Mouse (Mus musculus) megakaryocyte progenitor cell, adult 5-6 weeks (primary cell): ENCODE measurements around the gene Fam107b. TPM values are rescaled to one million over a fixed set of nuclear protein-coding genes. Genes with fewer than 3 reads are reported as not detected.

Source experiments
- ATAC-seq: replicated peaks from 2 replicates; pipeline ENCODE4 v1.8.0; 2016; ENCODE audit warnings: mild to moderate bottlenecking, moderate TSS enrichment, inconsistent platforms; ENCODE audit not compliant: poor library complexity
- total RNA-seq, 2 experiments: library from RNA; stranded (forward) in 1 of 2; stranded (reverse) in 1 of 2; fragments of 157-497, 149-512 nt in 1 of 2; fragments of 200-1000 nt in 1 of 2; gene quantifications; 2 replicates each; pipeline versions ENCODE4 v1.2.3 to v1.2.4; 2015 to 2017

The Fam107b gene
- total RNA-seq (2015) (1,007 and 1,094 TPM in 2 replicates), total RNA-seq (2017) (622 and 1,143 TPM in 2 replicates)

- no peak for ATAC-seq
These were observed at the start of gene Fam107b for GRCm38 (mm10) chr2:3570186-3570585. Fam107b (plus strand) TSS chr2:3570488.

GRCm38 (mm10) chr2:3522558-3522957 lies 47.7 kb upstream of the Fam107b start:
- peak; percentile 66 for ATAC-seq

GRCm38 (mm10) chr2:3526288-3526687 lies 44.0 kb upstream of the Fam107b start:
- peak; percentile 58 for ATAC-seq

DNA sequence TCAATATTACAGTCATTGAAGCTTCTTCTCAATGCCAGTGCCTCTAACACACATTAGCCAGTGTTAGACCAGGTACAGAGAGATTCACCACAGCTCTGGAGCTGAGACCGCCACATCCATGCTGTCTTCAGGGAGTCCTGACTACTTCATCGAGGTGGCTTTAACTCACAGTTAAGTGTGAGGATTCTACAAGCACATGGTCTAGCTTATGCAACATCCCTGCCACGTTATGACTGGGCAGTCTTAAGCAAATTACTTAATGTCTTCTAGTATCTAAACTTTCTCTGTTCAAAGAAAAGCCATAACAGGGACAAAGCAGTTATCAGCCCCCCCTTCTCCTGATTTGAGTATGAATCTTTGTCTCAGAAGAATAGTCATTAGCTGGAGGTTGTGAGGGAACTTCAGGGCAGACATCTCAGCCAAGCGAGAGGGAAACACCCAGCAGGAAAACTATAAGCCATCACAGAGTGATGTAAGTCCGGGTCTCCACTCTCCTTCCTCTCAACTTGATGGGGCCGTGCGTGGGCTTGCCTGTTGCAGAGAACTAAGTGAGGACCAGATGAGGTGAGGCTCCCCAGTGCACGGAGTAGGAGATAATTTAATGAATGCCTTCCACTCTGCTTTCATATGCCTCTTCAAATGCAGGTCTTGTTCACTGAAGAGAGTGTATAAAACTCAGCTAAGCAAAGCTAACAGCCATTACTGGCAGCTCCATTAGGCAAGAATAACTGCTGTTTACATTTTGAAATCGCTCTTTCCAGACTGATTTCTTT lies 28.8 kb upstream of the Fam107b start:
- ATAC-seq, result peak; percentile 61

- peak; percentile 43 for ATAC-seq
These were observed 24.2 kb upstream of the Fam107b start for GRCm38 (mm10) chr2:3546055-3546454.

DNA sequence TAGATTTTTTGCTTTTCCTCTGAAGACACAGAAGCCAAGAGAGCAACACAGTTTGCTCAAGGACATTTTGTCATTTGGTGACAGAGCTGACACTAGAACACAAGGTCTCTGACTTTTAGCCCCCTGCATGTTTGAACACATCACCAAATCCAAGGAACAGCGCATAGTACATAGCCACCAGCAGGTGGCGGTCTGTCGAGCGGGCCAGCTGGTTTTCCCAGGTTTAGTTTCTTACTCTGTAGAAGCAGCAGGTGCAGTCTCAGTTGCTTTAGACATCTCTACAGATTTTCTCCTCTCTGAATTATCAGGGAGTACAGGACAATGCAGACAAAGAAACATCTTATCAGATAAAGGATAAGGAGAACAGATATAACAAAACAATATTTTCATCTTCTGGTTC lies 23.7 kb upstream of the Fam107b start:
- ATAC-seq, result peak; percentile 81

GRCm38 (mm10) chr2:3570606-3571005 lies 318 bp downstream of the Fam107b start:
- no peak for ATAC-seq

DNA sequence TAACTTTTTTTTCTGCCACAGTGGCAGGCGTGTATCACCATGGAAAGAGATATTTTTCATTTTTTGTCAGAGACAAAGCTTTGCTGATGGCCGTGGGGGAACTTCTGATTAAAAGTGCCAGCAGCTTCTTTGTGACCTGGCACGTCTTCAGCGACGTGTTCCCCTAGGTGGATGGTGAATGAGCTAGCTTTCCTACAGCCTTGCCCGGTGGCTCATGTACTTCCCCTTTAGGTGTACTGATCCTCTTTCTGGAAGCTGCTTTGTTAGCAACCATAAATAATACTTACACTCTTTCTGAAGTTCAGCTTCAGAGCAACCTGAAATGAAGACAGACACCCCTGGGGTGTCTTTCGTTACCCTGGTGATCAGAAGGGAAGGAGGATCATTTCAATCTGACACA lies 3.6 kb downstream of the Fam107b start:
- ATAC-seq, result peak; percentile 73

GRCm38 (mm10) chr2:3575140-3575539 lies 4.9 kb downstream of the Fam107b start:
- ATAC-seq, result no peak

DNA sequence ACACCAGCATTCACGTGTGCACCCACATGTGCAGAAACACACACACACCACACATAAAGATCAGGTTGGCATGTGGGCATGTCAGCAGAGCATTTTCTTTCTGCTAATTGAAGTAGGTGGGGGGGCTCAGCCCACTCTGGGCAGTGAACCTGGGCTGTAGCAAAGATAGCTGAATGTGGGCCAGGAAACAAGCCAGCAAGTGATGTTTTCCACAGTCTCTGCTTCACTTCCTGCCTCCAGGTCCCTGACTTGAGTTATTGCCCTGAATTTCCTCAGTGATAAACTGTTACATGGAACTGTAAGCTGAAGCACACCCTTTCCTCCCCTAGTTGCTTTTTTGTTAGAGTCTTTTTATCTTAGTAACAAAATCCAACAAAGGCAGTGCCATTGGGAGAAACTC lies 6.1 kb downstream of the Fam107b start:
- peak; percentile 35; the same call in 1 of the 2 replicates for ATAC-seq

GRCm38 (mm10) chr2:3577216-3577615 lies 6.9 kb downstream of the Fam107b start:
- ATAC-seq, result no peak

- no peak for ATAC-seq
These were observed 8.1 kb downstream of the Fam107b start for GRCm38 (mm10) chr2:3578180-3578902.

DNA sequence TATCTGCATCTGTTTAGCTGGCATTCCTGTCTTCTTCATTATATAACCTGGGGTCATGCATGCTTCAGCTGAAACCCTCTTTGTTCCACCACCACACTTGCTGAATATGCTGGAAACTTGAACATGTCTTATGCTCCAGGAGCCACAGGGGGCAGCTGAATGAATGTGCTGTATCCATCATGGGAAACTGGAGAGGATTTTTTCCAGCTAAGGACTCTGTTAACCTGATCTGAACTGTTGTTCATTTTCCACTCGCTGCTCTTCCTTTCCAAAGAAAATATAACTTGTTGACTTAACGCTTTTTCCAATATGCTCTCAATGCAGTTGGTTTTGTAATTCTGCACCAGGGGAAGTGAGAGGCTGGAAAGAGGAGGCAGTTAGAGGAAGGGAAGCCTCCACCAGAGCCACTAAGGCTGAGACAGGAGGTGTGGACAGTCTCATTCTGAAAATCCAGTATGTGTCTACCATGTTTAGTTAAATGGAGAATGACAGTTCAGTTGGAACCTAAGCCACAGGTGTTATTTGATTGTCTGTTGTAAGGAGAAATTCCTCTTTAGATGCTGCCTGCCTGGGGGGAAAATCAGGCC lies 9.1 kb downstream of the Fam107b start:
- ATAC-seq, result peak; percentile 49

GRCm38 (mm10) chr2:3582830-3583229 lies 12.5 kb downstream of the Fam107b start:
- no peak for ATAC-seq

GRCm38 (mm10) chr2:3585231-3585783 lies 15.0 kb downstream of the Fam107b start:
- peak; percentile 31; the same call in 1 of the 2 replicates for ATAC-seq

DNA sequence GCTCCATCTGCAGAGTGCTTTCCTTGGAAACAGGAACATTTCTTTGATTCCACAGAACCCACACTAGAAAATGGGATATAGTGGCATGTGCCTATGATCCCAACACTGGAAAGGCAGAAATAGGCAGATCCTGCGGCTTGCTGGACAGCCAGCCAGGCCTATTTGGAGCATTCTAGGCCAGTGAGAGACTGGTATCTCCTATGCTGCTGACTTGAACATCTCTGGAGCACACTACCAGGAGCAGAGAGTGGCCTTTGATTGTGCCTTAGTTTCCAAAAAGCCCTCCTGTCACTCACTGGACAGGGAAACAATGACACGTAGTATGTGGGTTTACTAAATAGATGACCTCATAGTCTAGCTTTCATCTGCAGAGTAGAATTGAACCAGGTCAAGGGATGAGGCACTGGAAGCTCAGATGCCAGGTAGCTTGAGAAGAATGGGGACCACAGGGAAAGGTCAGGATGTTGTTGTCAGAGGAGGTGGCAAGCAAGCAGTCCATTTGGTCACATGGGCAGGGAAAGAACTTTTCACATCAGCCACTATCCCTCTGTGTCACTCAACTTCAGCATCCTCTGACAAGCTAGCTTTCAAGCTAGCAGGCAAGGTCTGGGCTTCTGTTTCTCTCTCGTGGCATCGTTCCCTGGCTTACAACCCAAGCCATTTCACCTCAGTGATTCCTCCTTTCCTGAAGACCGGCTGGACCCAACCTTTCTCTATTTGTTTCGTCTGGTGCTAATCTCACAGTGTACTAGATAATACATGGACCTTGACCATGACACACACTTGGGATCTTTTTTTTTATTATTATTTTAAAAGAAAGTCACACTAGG lies 20.0 kb downstream of the Fam107b start:
- no peak for ATAC-seq

DNA sequence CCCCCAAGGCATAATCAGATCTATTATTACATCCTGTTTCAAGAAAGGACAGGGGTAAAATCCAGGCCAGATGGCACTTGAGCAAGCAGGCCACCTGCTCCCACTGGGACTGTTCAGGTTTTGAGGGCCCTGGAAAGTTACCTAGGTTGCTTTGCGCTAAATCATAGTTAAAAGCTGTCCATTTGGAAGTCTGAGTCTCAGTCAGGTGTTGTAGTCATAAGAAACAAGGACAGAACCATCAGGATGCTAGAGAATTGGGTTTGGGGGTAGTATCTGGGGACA lies 20.6 kb downstream of the Fam107b start:
- no peak for ATAC-seq

DNA sequence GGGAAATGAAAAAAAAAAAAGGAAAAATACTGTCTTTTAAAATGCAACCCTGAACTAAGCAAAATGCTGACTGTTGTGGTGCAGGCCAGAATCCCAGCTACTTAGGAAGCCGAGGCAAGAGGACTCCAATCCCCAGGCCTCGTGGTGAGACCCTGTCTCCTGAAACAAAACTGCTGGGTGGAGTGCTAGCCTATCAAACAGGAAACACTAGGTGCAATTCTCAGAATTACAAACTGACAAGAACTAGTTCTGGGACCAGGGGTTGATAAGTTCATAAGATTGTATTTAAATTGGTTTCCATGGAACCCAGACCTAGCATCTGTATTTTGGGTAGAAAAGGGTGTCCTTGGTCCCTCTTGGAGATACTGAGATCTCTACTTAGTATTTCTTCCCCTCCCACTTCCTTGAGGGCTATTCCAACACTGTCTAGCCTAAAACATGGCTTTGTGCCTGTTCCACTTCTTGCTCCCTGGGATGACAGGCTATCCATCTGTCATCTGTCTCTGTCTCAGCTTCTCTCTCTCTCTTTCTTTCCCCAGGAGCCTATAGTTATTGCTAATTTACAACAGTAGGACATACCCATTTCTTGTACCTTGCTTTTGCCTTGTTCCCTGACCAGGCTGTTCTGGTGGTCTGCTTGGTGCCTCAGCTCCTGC lies 24.5 kb downstream of the Fam107b start:
- ATAC-seq, result peak; percentile 89

DNA sequence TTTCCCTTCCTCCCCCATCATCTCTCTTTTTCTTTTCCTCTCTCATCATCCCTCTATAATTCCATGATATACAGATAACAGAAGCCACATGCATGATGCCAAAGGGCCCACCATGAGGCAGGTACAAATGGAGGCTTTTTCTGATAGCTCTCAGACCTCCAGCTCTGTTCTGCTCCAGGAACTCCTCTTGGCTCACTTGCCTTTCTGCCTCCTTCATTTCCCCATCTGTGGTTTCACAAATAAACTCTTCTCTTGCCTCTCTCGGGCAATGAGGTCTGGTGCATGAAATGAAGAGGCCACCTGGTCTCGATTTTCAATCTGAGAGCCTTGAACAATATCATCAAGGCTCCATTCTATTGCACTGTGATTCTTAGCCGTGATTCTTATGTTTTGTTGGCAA lies 30.1 kb downstream of the Fam107b start:
- peak; percentile 42; the same call in 1 of the 2 replicates for ATAC-seq

DNA sequence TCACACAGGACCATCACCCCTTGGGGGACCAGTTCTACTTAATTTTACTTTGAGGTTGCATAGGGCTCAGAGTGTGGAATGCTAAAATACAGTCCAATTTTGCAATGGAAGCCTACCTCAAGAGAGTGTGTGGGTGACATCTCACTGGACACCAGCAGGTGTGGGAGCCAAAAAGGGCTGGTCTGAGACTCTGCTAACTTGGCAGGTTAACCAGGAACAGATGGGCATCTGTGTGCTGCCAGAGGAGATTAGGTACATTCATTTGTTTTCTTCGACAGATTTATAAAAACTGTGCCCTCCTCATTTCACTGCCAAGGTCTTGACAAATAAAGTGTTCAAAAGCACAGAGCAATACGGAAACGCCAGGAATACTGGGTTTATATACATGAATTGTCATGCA lies 32.3 kb downstream of the Fam107b start:
- ATAC-seq, result no peak
